Mouse (Mus musculus) retina, postnatal 7 days (tissue): ENCODE measurements at regions not wholly inside any gene's neighbourhood (a gene's known extent, or its start where the extent isn't known, plus 50 kb on each side); places are given as distances from the start of the nearest gene placed in this dataset.

Experiments used
- DNase-seq: peaks from one replicate; pipeline ENCODE4 v3.0.0-alpha.2; 2012; ENCODE audit warnings: low read depth, low spot score

DNA sequence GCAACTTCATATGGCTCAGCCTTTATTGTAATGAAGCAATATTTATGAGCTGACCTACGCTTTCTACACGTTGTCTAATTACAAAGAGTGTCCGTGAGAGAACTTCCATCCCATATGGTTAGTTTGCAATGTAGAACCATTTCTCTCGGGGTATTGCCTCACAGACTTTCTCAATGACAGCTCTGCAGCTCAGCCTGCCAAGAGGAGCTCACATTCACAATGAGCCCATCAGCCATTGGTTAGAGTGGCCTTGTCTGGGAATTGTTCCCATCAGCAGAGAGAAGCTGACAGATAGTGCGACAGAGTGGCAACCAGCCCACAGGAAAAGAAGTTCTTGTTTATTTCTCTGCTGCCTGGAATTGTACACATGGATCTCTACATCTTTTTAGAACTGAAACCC lies 409.7 kb downstream of the Zfp704 start:
- DNase-seq, result no peak

DNA sequence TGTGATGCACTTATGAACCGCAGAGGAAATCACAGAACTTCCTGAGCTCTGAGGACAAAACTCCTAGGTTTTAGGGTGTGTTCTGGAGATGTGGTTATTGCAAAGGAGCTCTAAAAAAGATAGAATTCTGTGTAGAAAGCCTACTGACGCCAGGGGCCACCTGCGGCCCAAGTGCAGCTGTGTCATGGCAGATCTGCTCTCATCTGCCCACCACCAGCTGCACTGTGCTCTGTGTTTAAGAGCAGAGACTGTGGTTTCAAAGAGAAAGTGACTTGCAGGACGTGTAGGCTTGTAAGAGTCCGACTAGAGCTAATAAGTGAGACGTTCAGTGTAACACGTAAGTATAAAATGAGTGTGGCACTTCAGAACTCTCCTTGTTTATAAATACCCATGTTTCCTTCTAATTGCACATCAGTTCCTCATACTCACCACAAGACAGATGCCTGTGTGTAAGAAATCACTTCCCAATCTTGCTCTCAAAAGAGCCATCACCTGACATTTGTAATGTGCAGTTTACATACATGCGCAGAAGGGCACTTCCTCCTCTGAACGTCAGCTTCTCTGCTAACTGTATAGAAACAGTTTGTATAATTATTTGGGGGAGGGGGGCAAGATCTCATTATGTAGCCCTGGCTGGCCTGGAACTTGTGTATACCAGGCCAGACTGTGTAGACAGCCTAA lies 411.1 kb downstream of the Zfp704 start:
- DNase-seq, result no peak

DNA sequence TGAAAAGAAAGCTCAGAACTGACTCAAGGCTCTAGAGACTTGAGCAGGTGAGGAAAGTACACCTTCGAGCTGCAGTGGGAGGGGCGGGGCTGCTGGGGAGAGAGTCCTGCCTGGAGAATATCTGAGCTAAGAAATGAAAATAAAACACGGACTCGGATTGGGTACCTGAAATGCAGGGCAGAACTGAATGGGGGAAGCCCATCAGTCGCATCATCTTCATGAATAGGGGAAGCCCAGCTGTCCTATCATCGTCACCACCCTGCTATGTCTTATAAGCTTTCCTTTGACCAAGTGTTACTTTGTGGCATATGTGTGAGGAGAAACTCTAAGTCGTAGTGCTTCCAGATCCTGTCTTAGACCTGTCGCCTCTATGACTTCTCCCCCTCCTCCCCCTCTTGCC lies 414.1 kb downstream of the Zfp704 start:
- no peak for DNase-seq

DNA sequence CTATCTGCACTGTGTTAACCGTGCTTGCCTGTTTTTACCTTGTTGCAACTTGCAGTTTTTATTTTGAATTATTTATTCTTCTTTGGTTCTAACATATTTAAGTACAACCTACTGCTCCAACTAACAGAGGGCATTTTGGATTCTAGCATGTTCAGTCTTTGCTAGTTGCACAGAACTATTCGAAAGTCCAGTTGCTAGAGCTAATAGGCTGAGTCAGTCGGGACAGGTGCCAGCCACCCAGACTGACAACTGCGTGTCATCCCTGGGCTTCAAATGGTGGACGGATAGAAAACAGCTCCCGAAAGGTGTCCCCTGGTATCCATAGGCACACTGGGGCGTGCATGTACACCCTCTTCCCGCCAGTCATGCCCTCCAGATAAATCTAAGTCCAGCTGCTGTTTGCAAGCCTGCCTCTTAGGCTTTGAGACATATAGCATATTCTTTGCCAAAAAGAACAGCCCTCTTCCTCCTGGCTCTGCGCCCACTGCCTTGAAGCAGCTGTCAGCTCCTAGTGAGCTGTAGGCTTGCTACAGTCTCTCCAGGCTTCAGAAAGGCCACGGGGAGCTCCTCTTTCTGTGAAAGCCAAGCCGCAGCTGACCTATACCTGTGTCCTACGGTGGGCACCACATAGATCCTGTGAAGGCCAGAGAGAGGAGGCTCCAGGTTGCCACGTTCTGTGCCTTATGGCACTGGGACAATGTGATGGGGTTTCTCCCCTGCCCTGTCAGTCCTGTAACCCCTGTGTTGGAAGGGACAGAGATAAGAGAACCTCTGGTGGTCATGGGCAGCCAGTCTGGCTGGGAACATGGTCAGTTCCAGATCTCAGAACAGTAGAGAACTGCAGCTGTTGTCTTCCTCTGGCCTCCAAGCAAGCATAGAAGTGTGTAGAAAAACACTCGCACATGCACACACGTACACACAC lies 420.3 kb downstream of the Zfp704 start:
- DNase-seq, result no peak

DNA sequence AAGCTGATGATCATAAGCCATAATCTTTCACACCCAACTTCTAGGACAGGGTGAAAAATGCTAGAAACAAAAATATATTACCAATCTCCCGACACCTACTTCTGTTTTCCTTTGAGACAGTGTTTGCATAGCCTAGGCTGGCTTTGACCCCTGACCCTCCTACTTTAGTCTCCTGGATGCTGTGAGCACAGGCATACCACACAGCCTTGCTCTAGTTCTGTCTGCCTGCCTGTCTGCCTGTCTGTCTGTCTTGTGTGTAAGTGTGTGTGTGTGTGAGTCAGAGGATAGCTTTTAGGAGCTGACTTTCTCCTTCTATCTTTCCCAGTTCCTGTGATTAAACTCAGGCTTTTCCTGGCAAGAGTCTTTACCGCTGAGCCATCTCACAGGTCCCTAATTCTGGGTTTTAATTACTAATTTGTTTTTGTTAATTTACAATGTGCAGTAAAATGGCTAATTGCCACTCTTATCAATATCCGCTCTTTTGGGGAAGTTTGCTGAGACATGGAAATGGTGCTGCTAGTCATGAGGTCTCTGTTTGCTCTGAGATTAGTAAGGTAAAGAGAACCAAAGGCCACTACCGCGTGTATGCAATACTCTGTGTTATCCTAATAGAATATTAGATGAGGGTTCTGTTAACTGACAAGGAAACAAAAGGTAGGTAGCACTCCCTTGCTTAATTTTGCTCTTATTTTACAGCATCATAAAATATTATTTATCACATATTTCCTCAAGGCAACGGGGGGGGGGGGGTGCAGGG lies 423.3 kb downstream of the Zfp704 start:
- DNase-seq, result no peak

DNA sequence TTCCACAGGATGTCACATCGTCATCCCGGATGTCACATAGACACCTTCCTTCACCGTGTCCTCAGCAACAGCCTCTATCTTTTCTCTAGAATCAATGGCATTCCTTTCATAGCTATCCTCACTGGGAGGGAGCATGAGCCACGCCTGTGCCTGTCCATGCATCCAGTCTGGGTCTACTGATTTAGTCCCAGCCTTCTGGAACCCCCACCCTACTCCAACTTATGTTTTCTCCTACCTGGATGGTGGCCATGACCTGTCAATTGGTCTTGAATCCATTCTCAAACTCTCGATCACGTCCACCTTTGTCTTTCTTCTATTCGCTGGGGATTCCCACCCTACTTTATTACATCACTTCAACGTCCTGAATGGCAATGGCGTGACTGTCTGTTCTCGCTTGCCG lies 428.3 kb downstream of the Zfp704 start:
- DNase-seq, result no peak

DNA sequence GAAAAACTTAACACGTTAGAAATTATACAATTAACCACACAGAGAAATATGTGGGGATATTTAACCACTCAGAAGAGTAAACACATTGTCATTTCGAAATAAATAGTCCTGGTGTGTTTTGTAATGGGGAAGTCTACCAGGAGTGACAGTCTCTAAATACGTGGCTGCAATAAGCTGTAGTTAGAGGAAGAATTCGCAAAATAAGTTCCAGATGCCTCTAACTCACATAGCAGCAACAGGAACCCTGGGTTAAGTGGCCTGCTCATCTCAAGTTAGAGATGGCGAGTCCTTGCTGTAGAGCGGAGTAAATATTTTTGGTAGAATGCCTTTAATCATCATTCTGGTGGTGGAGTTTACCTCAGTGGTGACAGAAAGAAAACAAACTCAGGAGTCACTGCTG lies 430.2 kb downstream of the Zfp704 start:
- no peak for DNase-seq

DNA sequence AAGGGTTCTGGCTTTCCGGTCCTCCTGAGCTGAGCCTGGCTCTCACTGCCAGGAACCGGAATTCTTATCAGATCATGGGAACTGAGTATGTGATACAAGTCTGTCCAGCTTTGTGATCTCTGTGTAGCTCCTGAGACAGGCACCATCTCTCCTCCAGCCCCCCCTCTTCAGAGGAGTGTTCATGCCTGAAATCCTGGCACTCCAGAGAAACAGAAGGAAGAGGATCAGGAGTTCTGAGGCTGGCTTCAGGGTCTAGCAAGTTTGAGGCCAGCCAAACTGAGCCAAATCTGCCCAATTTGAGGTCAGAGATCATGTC lies 435.4 kb downstream of the Zfp704 start:
- no peak for DNase-seq

DNA sequence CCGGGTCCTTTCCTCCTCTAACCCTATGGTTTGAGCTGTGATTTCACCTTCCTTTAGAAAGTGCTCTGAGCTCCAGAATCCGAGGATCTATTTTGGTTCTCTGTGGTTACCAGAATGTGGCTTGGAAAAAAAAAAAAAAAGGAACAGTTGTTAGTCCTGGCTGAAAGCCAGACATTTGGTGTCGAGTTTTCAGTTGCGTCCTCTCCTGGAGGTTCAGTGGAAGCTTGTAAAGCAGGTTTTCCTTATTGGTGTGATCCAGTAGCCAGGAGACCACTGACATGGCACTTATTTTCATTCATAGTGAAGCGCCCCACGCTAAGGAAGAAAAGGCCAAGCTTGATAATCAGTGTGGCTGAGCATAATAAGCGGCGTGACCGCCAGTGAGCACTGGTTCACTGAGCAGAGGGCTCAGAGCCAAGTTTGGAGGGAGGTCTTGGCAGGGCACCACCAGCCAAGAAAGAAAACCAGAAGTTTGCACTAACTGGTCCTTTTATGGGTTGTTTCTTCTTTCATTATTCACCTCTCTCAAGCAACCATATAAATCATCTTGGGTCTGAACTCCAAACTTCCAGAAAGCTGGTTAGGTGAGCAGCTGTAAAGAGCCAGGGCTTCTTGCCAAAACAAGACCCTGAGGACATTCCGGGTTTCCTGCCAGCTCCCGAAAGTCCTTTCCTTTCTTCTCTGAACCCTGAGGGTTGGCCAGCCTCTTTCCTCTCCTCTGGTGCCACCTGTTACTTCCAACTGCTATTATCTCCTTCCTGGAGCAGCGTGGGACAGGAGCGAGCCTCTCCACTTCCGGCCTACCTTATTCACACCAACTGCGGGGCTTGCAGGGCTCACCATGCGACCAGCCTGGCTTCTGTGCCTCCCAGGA lies 436.0 kb downstream of the Zfp704 start:
- DNase-seq, result peak; percentile 17

DNA sequence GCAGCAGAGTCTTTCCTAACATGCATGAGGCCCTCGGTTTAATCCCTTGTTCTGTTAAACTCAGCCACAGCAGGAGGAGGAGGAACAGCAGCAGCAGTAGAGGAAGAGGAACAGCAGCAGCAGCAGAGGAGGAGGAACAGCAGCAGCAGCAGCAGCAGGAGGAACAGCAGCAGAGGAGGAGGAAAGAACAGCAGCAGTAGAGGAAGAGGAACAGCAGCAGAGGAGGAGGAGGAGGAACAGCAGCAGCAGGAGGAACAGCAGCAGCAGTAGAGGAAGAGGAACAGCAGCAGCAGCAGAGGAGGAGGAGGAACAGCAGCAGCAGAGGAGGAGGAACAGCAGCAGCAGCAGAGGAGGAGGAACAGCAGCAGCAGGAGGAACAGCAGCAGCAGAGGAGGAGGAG lies 437.9 kb downstream of the Zfp704 start:
- DNase-seq, result no peak

DNA sequence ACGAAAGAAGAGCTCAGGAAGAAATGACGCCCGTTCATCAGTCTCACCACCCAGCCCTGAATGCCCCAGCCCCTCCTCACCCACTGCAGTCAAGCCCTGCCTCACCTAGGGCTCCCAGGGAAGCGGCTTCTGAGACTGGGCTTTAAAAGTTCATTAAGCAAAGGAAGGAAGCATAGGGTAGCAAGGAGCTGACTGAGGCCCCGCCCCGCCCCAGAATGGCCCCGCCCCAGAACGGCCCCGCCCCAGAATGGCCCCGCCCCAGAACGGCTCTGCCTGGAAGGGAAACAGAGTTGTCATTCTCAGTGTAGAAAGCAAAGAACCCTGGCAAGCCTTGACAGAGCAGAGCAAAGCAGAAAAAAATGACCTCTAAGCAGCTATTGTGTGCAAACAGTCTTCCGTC lies 440.9 kb downstream of the Zfp704 start:
- DNase-seq, result no peak

DNA sequence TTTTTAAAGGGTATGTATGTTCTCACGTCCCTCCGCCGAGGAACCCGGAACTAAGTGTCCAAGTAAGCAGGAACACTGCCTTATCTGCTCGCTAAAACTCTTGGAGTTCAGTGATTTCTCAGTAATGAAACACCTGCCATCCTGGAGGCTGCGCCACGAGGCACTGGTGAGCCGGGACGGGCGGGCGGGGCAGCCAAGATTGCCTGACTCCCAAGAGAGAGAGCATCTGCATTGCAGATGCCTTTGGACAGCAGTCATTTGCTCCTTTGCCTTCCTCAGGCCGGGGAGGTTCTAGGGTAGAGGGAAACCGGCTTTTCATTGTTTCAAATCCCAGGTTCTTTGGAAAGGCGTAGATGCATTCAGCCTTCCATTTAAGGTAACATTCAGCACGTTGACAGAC lies 450.8 kb downstream of the Zfp704 start:
- DNase-seq, result no peak

DNA sequence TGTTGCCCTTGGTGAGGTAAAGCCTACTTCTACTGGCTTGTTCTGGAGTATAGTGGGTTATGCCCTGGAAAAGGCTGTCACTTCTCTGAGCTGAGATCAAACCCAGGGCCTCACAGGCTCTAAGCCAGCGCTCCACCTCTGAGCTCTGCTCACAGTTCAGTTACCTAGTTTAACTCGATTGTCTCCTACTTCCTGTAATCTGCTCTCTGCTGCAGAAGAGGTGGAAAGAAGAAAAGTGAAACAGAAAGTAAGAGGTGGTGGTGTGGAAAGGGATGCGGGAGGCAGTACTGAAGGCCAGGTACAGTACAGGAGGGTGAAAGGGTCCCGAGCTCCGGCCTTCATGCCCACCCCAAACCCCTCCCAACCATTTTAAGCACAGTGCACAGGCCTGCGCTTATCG lies 455.7 kb downstream of the Zfp704 start:
- no peak for DNase-seq

DNA sequence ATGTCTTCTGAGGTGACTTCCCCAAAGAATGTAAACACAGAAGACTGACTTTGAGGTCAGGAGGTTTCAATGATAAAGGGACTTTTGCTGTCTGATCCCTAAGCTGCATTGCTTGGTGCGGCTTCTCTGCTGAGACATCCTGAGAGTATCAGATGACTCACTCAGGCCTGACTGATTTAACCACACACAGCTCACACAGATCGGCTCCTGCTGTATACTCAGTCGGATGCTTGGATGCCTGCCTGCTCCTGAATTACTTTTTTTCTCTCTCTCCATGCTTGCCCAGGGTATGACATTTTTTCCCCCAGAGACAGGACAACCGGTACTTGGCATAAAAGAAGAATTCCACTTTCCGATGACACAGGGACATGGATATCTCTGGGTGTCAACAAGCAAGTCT lies 456.2 kb downstream of the Zfp704 start:
- DNase-seq, result no peak

DNA sequence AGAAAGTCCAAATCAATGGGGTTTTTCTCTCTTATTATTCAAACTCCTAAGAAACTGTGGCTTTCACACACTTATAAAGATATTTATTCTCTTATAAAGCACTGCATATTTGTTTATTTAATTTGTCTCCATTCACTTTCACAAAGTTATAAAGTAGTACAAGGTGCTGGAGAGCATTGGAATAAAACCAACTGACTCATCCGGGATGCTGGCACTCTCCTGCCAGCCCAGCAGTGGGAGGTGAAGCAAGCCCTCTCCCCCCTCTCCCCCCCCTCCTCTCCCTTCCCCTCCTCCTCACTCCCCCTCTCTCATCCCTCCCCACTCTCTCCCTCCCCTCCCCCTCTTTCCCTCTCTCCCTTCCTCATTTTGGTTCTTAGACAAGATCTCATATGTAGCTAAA lies 457.6 kb downstream of the Zfp704 start:
- no peak for DNase-seq

DNA sequence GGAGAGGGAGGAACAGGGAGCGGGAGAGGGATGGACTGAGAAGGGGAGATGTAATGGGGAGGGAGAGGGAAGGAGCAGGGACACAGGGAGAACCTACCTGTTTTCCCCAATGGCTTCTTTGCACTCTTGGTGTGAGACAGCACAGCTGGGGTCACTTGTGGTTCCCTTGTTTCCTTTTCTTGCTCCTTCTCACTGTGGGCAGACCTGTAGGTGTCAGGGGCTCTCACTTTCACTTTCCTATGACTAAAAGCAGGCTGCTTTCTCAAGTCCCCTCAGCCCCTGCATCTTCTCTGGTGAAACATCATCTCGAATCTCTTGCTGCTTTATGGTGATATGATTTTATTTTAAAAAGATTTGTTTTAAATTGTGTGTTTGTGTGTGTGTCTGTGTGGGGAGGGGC lies 458.3 kb downstream of the Zfp704 start:
- no peak for DNase-seq

DNA sequence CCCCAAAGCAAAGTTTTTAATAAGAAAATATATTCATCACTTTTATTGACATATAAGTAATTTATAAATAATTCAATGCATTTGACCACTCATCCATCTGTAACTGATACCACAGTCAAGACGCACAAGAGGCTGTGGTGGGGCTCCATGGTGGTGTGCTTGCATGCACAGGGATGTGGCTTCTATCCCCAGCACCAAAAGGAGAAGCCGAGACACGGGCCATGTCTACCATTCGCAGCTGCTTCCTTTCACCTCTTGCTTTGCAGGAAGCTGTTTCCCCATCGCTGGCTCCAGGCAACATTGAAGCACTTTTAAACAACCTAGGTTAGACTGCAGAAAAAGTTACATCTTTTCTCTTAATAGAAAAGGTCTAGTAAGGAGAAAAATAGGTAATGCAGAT lies 461.3 kb downstream of the Zfp704 start:
- DNase-seq, result no peak

DNA sequence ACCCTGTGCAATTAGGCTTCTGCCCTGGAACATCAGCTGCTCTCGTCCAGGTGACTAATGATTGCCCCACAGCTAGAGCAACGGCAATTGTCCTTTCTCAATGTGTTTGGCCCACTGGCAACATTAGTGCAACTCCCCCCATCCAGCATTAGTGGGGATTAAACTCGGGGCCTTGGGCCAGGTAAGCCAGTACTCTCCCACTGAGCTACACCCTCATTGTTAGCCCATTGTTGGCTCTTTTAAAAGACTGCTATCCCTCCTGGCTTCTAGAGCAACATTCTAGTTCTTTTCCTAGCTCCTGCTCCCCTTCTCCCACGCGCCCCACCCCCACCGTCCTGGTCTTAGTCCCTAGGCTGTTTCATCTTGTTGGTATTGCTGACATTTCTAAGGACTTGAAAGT lies 463.4 kb downstream of the Zfp704 start:
- DNase-seq, result no peak

DNA sequence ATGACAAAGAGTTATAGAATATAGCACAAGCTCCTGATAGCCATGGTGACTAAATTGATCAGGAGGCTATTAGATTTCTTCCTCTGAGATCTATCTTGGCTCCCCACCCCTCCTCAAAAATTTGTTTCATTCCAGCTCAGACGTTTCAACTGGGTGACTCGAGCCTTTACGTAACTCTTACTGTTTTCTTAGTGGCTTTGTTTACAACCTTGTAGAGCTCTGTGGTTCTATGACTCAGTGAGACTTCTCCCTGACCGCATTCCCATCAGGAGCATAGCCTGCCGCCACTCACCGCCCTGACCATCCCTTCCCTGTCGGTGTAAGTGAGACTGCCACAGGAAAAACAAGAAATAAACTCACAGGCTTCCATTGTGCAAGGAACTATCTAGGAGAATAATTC lies 464.3 kb downstream of the Zfp704 start:
- no peak for DNase-seq

DNA sequence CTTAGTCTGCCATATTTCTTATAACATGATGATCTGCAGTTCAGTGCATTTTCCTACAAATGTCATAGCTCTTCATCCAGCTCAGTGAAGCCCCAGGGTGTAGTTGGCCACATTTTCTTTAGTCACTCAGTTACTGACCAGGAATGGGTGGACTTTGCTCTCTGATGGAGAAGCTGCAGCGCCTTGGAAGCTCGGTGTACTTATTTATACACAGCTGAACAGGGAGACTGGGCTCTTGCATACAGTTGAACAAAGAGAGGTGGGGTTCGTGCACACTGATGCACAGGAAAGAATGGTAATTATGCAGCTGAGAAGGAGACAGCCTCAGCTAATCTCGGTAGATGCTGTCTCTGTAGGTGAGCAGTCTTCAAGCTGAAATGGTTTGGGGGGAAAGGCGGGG lies 468.0 kb downstream of the Zfp704 start:
- DNase-seq, result no peak

DNA sequence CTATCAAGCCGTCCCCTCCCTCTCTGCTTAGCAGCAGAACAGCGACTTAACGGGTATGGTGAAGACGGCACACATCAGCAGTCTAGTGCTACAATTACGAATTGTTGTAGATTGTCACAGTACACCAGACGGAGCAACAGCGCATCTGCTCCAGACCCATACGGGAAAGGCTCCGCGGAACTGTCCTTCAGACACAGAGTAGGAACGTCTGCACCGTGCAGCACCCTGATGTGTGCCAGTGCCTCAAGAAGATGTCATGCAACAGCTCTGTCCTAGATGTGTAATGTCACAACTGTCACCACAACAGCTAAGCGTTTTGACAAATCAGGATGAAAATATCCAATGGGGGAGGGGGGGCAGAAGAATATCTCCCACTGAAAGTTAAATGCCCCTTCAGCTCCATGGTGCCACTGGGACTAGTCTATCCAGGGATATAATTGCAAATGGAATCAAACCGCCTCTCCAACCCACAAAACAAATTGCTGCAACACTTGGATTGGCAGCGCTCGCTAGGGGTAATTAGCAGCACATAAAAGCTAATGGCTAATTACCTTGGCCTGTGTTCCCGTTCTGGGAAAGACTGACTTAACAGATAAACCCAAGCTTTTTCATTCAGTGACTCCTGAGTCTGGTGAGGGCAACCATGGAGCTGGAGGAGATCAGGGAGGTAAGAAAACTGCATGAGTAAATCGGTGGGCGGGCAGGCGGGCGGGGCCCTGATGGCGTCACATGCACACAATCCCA lies 472.6 kb downstream of the Zfp704 start:
- DNase-seq, result no peak
